Mouse (Mus musculus) heart, embryonic 16.5 days (tissue): ENCODE measurements around the gene Dusp28. TPM values are rescaled to one million over a fixed set of nuclear protein-coding genes. Genes with fewer than 3 reads are reported as not detected.
"Not testable (repeated sequence)": the region's sequence is repeated elsewhere in the genome, so short reads cannot be mapped to it uniquely, and the experiment has no call there.

ENCODE experiments used
- ATAC-seq: fragments of 200-750 bp; cut with Nextera tagmentation; replicated peaks from 2 replicates; pipeline ENCODE4 v1.8.0; 2017; ENCODE audit warnings: moderate number of reproducible peaks; ENCODE audit not compliant: insufficient read depth, low FRiP score; ENCODE audit errors: extremely low read depth
- H3K27ac ChIP-seq: fragments of 300-500 bp; sonication (generic); 2 replicates; pipeline ENCODE4 v1.5.1; 2014; ENCODE audit warnings: mild to moderate bottlenecking, low read length, control low read depth, moderate library complexity
- H3K27me3 ChIP-seq: fragments of 300-500 bp; sonication (generic); 2 replicates; pipeline ENCODE4 v1.6.1; 2014; ENCODE audit warnings: low read length, mixed read lengths; ENCODE audit not compliant: control insufficient read depth, insufficient read depth
- H3K36me3 ChIP-seq: fragments of 300-500 bp; sonication (generic); 2 replicates; pipeline ENCODE4 v1.6.1; 2014; ENCODE audit not compliant: control insufficient read depth, insufficient read depth
- H3K4me1 ChIP-seq: fragments of 300-500 bp; sonication (generic); 2 replicates; pipeline ENCODE4 v1.6.1; 2014; ENCODE audit warnings: low read length, mixed read lengths; ENCODE audit not compliant: control insufficient read depth, insufficient read depth
- H3K4me2 ChIP-seq: fragments of 300-500 bp; sonication (generic); 2 replicates; pipeline ENCODE4 v1.6.1; 2014; ENCODE audit warnings: low read depth, mild to moderate bottlenecking, control low read depth, low read length
- H3K4me3 ChIP-seq: fragments of 300-500 bp; sonication (generic); 2 replicates; pipeline ENCODE4 v1.5.1; 2014; ENCODE audit warnings: mild to moderate bottlenecking, control low read depth, low read length
- H3K9ac ChIP-seq: fragments of 300-500 bp; sonication (generic); 2 replicates; pipeline ENCODE4 v1.6.1; 2014; ENCODE audit warnings: low read length, control low read depth
- H3K9me3 ChIP-seq: fragments of 300-500 bp; sonication (generic); replicated peaks from 2 replicates; pipeline ENCODE4 v1.6.1; 2016; ENCODE audit warnings: low read length; ENCODE audit not compliant: control insufficient read depth
- WGBS: fragments of 180-500 bp; shearing (Covaris S2); extraction: QIAGEN DNeasy Blood & Tissue Kit; methylation state at CpG from one replicate; pipeline ENCODE4 v1.1.7; 2014; 5-methylcytosine and 5-hydroxymethylcytosine counted together
- polyA plus RNA-seq: library from polyadenylated mRNA; unstranded; fragments of >200 nt; fragmentation: Nextera tagmentation; extraction: Ambion mirVana; gene quantifications from 2 replicates; pipeline ENCODE4 v1.2.1, GENCODE M21; 2015

Dusp28 gene
- polyA plus RNA-seq, 1 experiment from 2014 or later: 18.5 TPM

DNA sequence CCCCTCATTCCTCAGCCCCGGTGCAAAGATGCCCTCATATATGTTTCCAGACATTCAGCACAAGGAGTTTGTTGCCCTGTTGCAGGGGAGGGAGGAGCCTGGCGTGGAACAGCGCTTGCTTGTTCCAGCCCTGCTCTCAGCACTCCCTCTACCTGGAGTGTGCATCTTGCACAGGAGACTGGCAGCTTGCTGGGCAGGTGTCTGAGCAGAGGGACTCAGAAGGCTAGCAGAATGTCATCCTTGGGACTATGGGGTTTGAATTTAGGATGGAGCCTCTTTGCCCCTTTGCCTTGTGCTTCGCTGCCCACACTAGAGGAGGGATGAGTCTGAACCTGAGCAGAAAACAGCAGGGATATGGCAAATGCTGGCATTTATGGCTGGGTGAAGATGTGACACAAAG is 33.0 kb downstream of the Dusp28 start:
- no peaks in the 10 kb centered on the region for H3K9me3 ChIP-seq
- 92% methylated on average over 4 of the region's 4 CpGs for WGBS
- H3K27ac ChIP-seq: no peak overlapping the region
- peaks cover 13% of the 10 kb centered on the region for H3K4me1 ChIP-seq
- no peak overlapping the region for H3K4me3 ChIP-seq
- peaks cover 38% of the 10 kb centered on the region for H3K36me3 ChIP-seq
- no peaks in the 10 kb centered on the region for H3K27me3 ChIP-seq
- no peak overlapping the region for H3K9ac ChIP-seq
- no peak for ATAC-seq
- no peak overlapping the region for H3K4me2 ChIP-seq

DNA sequence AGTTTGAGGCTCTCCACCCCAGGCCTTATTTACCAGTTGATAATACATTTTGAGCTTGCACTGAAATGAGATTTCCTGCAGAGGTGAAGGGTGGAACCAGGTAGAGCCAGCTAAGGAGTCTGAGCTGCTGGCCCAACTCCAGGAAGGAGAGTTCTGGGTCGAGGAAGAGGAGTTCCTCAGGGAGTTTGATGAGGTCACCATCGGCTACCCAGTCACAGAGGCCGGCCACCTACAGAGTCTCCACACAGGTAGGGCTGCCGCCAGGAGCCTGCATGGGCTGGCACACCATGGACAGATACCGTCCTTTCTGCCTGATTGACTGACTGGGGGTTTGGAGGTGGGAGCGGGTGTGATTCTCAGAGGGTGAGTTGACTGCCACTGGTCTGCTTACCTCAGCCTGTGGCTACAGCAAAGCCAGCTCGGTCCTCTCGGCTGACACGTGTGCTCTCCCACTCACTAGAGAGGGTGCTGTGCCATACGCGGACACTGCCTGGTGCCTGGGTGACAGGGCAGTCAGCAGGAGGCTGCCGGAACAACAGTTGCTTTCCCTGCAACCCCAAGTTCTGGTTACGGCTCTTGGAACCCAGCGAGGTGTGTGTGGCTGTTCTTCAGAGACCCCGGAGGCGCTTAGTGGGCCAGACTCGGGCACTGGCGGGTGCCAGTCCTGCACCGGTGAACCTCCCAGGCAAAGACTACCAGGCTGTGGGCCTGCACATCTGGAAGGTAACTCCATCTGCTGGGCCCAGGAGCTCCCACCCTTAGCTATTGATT is 36.6 kb downstream of the Dusp28 start:
- Histone ChIP-seq H3K9me3 (no peaks in the 10 kb centered on the region), H3K36me3 (peaks cover 60% of the 10 kb centered on the region), H3K4me3 (no peak overlapping the region), H3K27me3 (no peaks in the 10 kb centered on the region), H3K27ac (no peak overlapping the region), H3K4me1 (no peaks in the 10 kb centered on the region), H3K4me2 (no peak overlapping the region), H3K9ac (no peak overlapping the region)
- ATAC-seq: no peak
- whole genome bisulfite sequencing: 91% methylated on average over 19 of the region's 19 CpGs

- no peak for ATAC-seq
- Histone ChIP-seq H3K27me3 (no peaks in the 10 kb centered on the region), H3K4me1 (no peaks in the 10 kb centered on the region), H3K9me3 (no peaks in the 10 kb centered on the region), H3K27ac (no peak overlapping the region), H3K4me2 (no peak overlapping the region), H3K36me3 (peaks cover 38% of the 10 kb centered on the region), H3K9ac (no peak overlapping the region), H3K4me3 (no peak overlapping the region)
- 91% methylated on average over 3 of the region's 3 CpGs for WGBS
Measured at GRCm38 (mm10) chr1:92947966-92948365, 41.2 kb downstream of the Dusp28 start.

GRCm38 (mm10) chr1:92949426-92949825 is 42.6 kb downstream of the Dusp28 start:
- Histone ChIP-seq H3K36me3 (peaks cover 33% of the 10 kb centered on the region), H3K9ac (no peak overlapping the region), H3K4me1 (no peaks in the 10 kb centered on the region), H3K9me3 (no peaks in the 10 kb centered on the region), H3K4me2 (no peak overlapping the region), H3K27ac (no peak overlapping the region), H3K4me3 (no peak overlapping the region), H3K27me3 (no peaks in the 10 kb centered on the region)
- WGBS: 47% methylated on average over 6 of the region's 6 CpGs
- ATAC-seq: no peak

GRCm38 (mm10) chr1:92950607-92951006 is 43.8 kb downstream of the Dusp28 start, which contains the start of gene Gpr35:
Gene Gpr35 (plus strand): TSS chr1:92950865.
- Histone ChIP-seq H3K4me2 (no peak within 1 kb of the TSS), H3K36me3 (peaks cover 21% of the 10 kb centered on the region), H3K27me3 (no peaks in the 10 kb centered on the region), H3K27ac (no peak within 1 kb of the TSS), H3K9me3 (no peaks in the 10 kb centered on the region), H3K4me1 (no peaks in the 10 kb centered on the region), H3K9ac (no peak within 1 kb of the TSS), H3K4me3 (no peak within 1 kb of the TSS)
- WGBS: 71% methylated on average over 5 of the region's 5 CpGs
- no peak for ATAC-seq

- H3K4me2 ChIP-seq: no peak overlapping the region
- no peak overlapping the region for H3K9ac ChIP-seq
- no peaks in the 10 kb centered on the region for H3K9me3 ChIP-seq
- H3K4me3 ChIP-seq: no peak overlapping the region
- no peaks in the 10 kb centered on the region for H3K27me3 ChIP-seq
- 66% methylated on average over 2 of the region's 2 CpGs for WGBS
- no peak overlapping the region for H3K27ac ChIP-seq
- 0 out of 2 replicates have a peak, but pooled peaks cover 1% of the 10 kb centered on the region for H3K36me3 ChIP-seq
- H3K4me1 ChIP-seq: no peaks in the 10 kb centered on the region
- no peak for ATAC-seq
Measured at GRCm38 (mm10) chr1:92953641-92954040, 46.9 kb downstream of the Dusp28 start.

GRCm38 (mm10) chr1:92956571-92957335 is 50.0 kb downstream of the Dusp28 start:
- H3K4me1 ChIP-seq, H3K36me3 ChIP-seq, H3K27ac ChIP-seq, H3K9me3 ChIP-seq, H3K27me3 ChIP-seq: not testable (repeated sequence)
- Histone ChIP-seq H3K4me2 (peak overlapping the region; percentile 54), H3K4me3 (peak overlapping the region; percentile 22), H3K9ac (peak overlapping the region; percentile 27; the same call in 1 of the 2 replicates)
- WGBS: 3% methylated on average over 11 of the region's 11 CpGs
- peak; percentile 45; the same call in 1 of the 2 replicates for ATAC-seq
